Mouse (Mus musculus): ENCODE data around the gene Hnrnph2. TPM values are rescaled to one million over a fixed set of nuclear protein-coding genes. Genes with fewer than 3 reads are reported as not detected.

Hnrnph2 gene
- polyA plus RNA-seq, 1 experiment = 6.1 TPM

DNA sequence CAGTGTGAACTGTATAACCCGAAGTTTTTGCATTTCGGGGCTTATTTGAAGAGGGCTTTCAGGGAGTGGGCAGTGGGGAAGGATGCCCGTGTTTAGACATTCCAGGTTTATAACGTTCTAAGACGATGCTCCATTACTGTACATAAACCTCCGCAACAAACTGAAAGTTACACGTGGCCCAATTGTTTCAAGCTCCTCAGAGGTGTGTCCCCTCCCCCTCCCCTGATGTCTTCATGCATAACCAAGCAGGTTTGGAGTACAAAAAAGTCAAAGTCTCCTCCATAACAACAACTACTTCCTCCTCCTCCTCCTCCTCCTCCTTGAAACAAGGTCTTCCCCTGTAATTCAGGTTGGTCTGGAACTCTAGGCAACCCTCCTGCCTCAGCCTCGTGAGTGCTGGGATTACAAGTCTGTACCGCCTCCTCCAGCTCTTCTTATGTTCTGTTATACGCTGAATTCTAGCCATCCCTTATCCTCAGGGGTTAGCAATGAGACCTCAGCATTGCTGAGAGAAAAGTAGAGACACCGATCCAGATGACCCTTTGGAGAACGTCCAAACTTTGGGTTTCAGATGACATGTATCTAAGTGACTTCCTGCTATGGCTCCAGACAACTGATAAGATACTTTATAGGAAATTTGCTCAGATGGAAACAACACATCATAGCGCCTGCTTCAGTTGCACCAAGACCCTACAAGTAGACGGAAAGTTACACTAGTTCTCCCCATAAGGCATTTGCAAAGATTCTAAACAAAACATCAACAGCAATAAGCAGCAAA is 20.3 kb upstream of the Hnrnph2 start:
- peak in 1 of 2 experiments; percentile 29 for DNase-seq (ENCODE audit: low read depth in 1 of 2, low spot score in 2 of 2)
- Histone ChIP-seq H3K4me1 (ENCODE audit: control insufficient read depth, insufficient read depth, insufficient read length) (no peaks in the 10 kb centered on the region; the same call in 1 of the 2 replicates), H3K27ac (ENCODE audit: insufficient read depth, low read length) (peak overlapping the region; percentile 93), H3K36me3 (ENCODE audit: control insufficient read depth, insufficient read depth, low read length) (no peaks in the 10 kb centered on the region), H3K27me3 (ENCODE audit: control insufficient read depth, insufficient read depth, low read length) (no peaks in the 10 kb centered on the region), H3K4me3 (ENCODE audit: extremely low read depth, insufficient read depth, insufficient read length) (peak overlapping the region; percentile 86)
- TF ChIP-seq POLR2A (IDR thresholded peaks at IDR 0.05; ENCODE audit: low read depth, low read length) (no peak), CTCF (IDR thresholded peaks at IDR 0.05; ENCODE audit: extremely low read depth, insufficient read depth, insufficient read length, insufficient replicate concordance) (no peak)
- 61% methylated on average over 14 of the region's 14 CpGs for WGBS

DNA sequence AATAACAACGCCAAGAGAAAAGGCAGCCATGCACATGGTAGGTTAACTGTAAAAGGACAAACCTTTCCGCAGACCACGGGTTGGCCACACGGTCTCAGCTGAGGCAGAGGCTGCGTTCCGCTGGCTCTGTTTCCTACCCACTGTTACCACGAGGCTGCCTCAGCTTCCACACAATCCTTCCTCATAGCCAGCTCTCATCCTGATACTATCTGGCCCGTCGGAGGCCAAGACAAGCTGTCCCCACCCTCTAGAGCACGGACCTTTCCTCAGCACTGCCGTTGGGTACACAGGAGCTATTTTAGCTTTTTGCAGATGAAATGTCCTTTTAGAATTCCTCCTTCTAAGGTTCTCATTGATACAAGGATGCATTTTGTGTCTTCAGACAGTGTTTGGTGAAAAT is 18.7 kb upstream of the Hnrnph2 start:
- DNase-seq (ENCODE audit: low read depth in 1 of 2, low spot score in 2 of 2) = peak in 1 of 2 experiments; percentile 4
- WGBS = 38% methylated on average over 11 of the region's 11 CpGs
- Histone ChIP-seq H3K36me3 (ENCODE audit: control insufficient read depth, insufficient read depth, low read length) (no peaks in the 10 kb centered on the region), H3K4me3 (ENCODE audit: extremely low read depth, insufficient read depth, insufficient read length) (peak overlapping the region; percentile 86), H3K27me3 (ENCODE audit: control insufficient read depth, insufficient read depth, low read length) (no peaks in the 10 kb centered on the region), H3K27ac (ENCODE audit: insufficient read depth, low read length) (peak overlapping the region; percentile 93), H3K4me1 (ENCODE audit: control insufficient read depth, insufficient read depth, insufficient read length) (no peaks in the 10 kb centered on the region; the same call in 1 of the 2 replicates)
- TF ChIP-seq POLR2A (IDR thresholded peaks at IDR 0.05; ENCODE audit: low read depth, low read length) (no peak), CTCF (IDR thresholded peaks at IDR 0.05; ENCODE audit: extremely low read depth, insufficient read depth, insufficient read length, insufficient replicate concordance) (no peak)

DNA sequence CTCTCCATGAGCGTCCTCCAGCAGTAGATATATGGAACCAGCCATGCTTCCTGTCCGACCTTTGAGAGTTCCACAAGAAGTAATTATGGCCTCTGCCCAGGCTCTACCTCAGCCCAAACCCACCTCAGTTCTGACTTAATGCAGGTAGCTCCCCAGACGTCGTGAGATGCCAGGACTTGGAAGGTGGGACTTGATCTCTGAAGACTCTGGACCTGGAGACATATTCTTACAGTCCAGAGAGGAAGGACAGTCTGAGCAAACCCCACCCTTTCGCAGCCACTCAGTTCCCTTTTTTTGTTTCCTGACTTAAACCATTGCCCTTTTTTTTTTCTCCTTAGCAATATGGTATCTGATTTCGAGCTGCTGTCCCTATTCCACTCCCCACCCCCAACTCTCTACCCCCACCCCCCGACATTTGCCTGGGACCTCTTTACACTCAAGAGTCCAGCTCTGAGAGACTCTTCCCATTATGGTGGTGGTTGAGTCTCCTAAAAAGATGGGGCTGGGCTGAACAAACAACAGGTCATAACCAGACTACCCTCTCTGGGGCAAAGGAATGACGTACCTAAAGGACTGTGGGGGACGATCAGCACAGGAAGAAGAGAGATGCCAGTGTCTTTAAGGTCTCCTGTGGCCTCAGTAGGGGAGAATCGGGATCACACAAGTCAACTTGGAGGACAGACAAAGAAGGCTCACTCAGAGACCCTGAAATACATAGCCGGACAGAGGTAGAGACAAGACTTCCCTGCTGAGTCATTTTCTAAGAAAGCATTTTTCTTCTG is 17.9 kb upstream of the Hnrnph2 start, which contains the start of gene Btk:
Gene Btk (minus strand): TSS at position 683 of the 782 bp plus-strand sequence.
- DNase-seq (ENCODE audit: low read depth in 1 of 2, low spot score in 2 of 2) = peak in 1 of 2 experiments; percentile 16
- no peaks in the 10 kb centered on the region for H3K36me3 ChIP-seq (ENCODE audit: control insufficient read depth, insufficient read depth, low read length)
- no peaks in the 10 kb centered on the region for H3K27me3 ChIP-seq (ENCODE audit: control insufficient read depth, insufficient read depth, low read length)
- no peaks in the 10 kb centered on the region; the same call in 1 of the 2 replicates for H3K4me1 ChIP-seq (ENCODE audit: control insufficient read depth, insufficient read depth, insufficient read length)
- 41% methylated on average over 11 of the region's 11 CpGs for WGBS
- H3K4me3 ChIP-seq (ENCODE audit: extremely low read depth, insufficient read depth, insufficient read length) = peak within 1 kb of the TSS; percentile 86
- peak within 1 kb of the TSS; percentile 93 for H3K27ac ChIP-seq (ENCODE audit: insufficient read depth, low read length)
- peak; percentile 7; the same call in 1 of the 2 replicates for TF ChIP-seq POLR2A (IDR thresholded peaks at IDR 0.05; ENCODE audit: low read depth, low read length)
- no peak for TF ChIP-seq CTCF (IDR thresholded peaks at IDR 0.05; ENCODE audit: extremely low read depth, insufficient read depth, insufficient read length, insufficient replicate concordance)

- peak within 1 kb of the TSS; percentile 66 for H3K4me3 ChIP-seq (ENCODE audit: extremely low read depth, insufficient read depth, insufficient read length)
- peak; percentile 81 to 86 for DNase-seq (ENCODE audit: low read depth in 1 of 2, low spot score in 2 of 2)
- WGBS = 27% methylated on average over 45 of the region's 45 CpGs
- peaks cover 3% of the 10 kb centered on the region; the same call in 1 of the 2 replicates for H3K36me3 ChIP-seq (ENCODE audit: control insufficient read depth, insufficient read depth, low read length)
- TF ChIP-seq POLR2A (IDR thresholded peaks at IDR 0.05; ENCODE audit: low read depth, low read length) (peak; percentile 91), CTCF (IDR thresholded peaks at IDR 0.05; ENCODE audit: extremely low read depth, insufficient read depth, insufficient read length, insufficient replicate concordance) (peak; percentile 58; the same call in 1 of the 2 replicates)
- no peaks in the 10 kb centered on the region; the same call in 1 of the 2 replicates for H3K4me1 ChIP-seq (ENCODE audit: control insufficient read depth, insufficient read depth, insufficient read length)
- no peaks in the 10 kb centered on the region for H3K27me3 ChIP-seq (ENCODE audit: control insufficient read depth, insufficient read depth, low read length)
- peak within 1 kb of the TSS; percentile 72 for H3K27ac ChIP-seq (ENCODE audit: insufficient read depth, low read length)
Observed at GRCm38 (mm10) chrX:134585103-134586002, 15.6 kb upstream of the Hnrnph2 start, which contains the start of gene Rpl36a. Rpl36a (plus strand) TSS chrX:134585654.

GRCm38 (mm10) chrX:134586447-134586846 is 14.5 kb upstream of the Hnrnph2 start:
- TF ChIP-seq POLR2A (IDR thresholded peaks at IDR 0.05; ENCODE audit: low read depth, low read length) = no peak
- no peak for TF ChIP-seq CTCF (IDR thresholded peaks at IDR 0.05; ENCODE audit: extremely low read depth, insufficient read depth, insufficient read length, insufficient replicate concordance)
- DNase-seq (ENCODE audit: low read depth in 1 of 2, low spot score in 2 of 2) = no peak
- no peak overlapping the region for H3K27ac ChIP-seq (ENCODE audit: insufficient read depth, low read length)
- H3K36me3 ChIP-seq (ENCODE audit: control insufficient read depth, insufficient read depth, low read length) = peaks cover 3% of the 10 kb centered on the region; the same call in 1 of the 2 replicates
- H3K27me3 ChIP-seq (ENCODE audit: control insufficient read depth, insufficient read depth, low read length) = no peaks in the 10 kb centered on the region
- WGBS = 46% methylated on average over 8 of the region's 8 CpGs
- H3K4me3 ChIP-seq (ENCODE audit: extremely low read depth, insufficient read depth, insufficient read length) = no peak overlapping the region
- no peaks in the 10 kb centered on the region; the same call in 1 of the 2 replicates for H3K4me1 ChIP-seq (ENCODE audit: control insufficient read depth, insufficient read depth, insufficient read length)

GRCm38 (mm10) chrX:134588261-134588660 is 12.7 kb upstream of the Hnrnph2 start:
- no peak for TF ChIP-seq POLR2A (IDR thresholded peaks at IDR 0.05; ENCODE audit: low read depth, low read length)
- TF ChIP-seq CTCF (IDR thresholded peaks at IDR 0.05; ENCODE audit: extremely low read depth, insufficient read depth, insufficient read length, insufficient replicate concordance) = no peak
- Histone ChIP-seq H3K4me3 (ENCODE audit: extremely low read depth, insufficient read depth, insufficient read length) (no peak overlapping the region), H3K27ac (ENCODE audit: insufficient read depth, low read length) (no peak overlapping the region), H3K27me3 (ENCODE audit: control insufficient read depth, insufficient read depth, low read length) (no peaks in the 10 kb centered on the region), H3K4me1 (ENCODE audit: control insufficient read depth, insufficient read depth, insufficient read length) (no peaks in the 10 kb centered on the region), H3K36me3 (ENCODE audit: control insufficient read depth, insufficient read depth, low read length) (peaks cover 3% of the 10 kb centered on the region; the same call in 1 of the 2 replicates)
- no peak for DNase-seq (ENCODE audit: low read depth in 1 of 2, low spot score in 2 of 2)
- WGBS = 84% methylated on average over 4 of the region's 4 CpGs

Data from spleen, adult 2 months (tissue).